Mouse (Mus musculus): ENCODE measurements around the gene Serpinb3d.
"Not testable (repeated sequence)": the region's sequence is repeated elsewhere in the genome, so short reads cannot be mapped to it uniquely, and the experiment has no call there.

The Serpinb3d gene

GRCm38 (mm10) chr1:107083406-107083805 lies at the start of gene Serpinb3d:
Gene Serpinb3d, minus strand, starts transcription at chr1:107083506.
- DNase-seq (ENCODE audit: extremely low spot score, low read depth, low spot score): no peak

GRCm38 (mm10) chr1:107127453-107127852 lies 44.1 kb upstream of the Serpinb3d start:
- not testable (repeated sequence) for DNase-seq (ENCODE audit: extremely low spot score, low read depth, low spot score)

GRCm38 (mm10) chr1:107098417-107098816 lies 15.1 kb upstream of the Serpinb3d start:
- no peak for DNase-seq (ENCODE audit: extremely low spot score, low read depth, low spot score)

- DNase-seq (ENCODE audit: extremely low spot score, low read depth, low spot score): no peak
Observed at GRCm38 (mm10) chr1:107052203-107052602, 31.1 kb downstream of the Serpinb3d start, which contains the start of gene Serpinb3a. Gene Serpinb3a, minus strand, starts transcription at chr1:107052303.

- not testable (repeated sequence) for DNase-seq (ENCODE audit: extremely low spot score, low read depth, low spot score)
Observed at GRCm38 (mm10) chr1:107034236-107034635, 49.1 kb downstream of the Serpinb3d start.
